Mouse (Mus musculus) B cell, adult 2 months (primary cell): Measurements from ENCODE around the gene Dnase1l3.

Experiments
- DNase-seq, 2 experiments: peaks; one replicate each; pipeline ENCODE4 v3.0.0; 2022

Dnase1l3 gene

DNA sequence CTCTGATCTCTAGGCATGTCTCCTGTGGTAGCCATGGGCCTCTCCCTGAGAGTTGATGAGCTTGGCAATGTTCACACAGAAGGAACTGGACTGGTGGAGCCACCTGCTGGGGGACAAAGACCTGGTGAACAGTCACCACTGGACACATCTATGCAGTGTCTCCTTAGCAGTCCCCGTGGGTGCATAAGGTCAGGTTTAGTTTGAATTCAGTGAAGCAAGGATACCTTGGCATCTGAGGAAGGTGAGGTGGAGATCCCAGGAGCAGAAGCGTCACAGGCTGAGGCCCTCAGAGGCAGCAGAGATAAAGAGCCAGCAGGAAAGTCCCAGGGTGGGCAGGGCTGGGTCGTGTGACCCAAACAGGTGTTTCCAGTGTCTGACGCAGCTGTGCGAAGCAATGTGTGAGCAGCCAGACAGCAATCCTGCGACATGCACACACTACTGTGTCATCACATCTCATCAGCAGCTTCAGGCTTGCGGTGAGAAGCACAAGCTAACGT is at the start of gene Dnase1l3:
TSS of gene Dnase1l3 (minus strand) at position 303 of the 497 bp plus-strand sequence.
- peak; percentile 76 to 77 for DNase-seq

DNA sequence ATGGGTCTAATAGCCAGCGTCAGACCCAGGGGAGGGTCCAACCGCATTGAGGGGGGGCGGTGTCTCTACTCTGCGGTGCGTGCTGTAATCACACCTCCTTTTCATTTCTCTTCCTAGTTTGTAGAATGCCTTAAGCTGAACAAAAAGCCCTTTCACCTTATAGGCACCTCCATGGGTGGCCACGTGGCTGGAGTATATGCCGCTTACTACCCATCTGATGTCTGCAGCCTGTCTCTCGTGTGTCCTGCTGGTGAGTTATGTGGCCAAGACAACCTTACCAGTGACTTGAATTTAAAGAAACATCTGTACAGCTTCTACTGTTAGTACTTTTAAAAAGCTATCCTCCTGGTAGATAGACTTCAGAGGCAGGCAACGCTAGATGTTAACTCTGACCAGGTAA is 48.2 kb upstream of the Dnase1l3 start:
- no peak for DNase-seq

DNA sequence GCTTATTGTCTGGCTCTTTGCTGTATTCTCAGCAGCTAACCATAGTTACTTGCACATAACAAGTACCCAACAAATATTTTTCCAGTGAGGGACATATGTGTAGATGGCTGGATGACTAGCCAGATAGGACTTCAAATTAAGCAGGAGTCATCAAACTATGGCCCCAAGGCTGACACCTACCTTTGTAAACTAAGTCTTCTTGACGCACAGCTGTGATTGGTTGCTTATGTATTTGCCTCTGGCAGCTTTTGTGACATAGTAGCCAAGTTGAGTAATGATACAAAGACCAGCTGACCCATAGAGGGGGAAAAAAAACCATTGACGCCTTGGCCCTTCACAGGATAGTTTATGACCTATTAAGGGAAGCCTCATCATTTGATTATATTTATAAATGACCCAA is 47.7 kb upstream of the Dnase1l3 start:
- DNase-seq, result no peak

DNA sequence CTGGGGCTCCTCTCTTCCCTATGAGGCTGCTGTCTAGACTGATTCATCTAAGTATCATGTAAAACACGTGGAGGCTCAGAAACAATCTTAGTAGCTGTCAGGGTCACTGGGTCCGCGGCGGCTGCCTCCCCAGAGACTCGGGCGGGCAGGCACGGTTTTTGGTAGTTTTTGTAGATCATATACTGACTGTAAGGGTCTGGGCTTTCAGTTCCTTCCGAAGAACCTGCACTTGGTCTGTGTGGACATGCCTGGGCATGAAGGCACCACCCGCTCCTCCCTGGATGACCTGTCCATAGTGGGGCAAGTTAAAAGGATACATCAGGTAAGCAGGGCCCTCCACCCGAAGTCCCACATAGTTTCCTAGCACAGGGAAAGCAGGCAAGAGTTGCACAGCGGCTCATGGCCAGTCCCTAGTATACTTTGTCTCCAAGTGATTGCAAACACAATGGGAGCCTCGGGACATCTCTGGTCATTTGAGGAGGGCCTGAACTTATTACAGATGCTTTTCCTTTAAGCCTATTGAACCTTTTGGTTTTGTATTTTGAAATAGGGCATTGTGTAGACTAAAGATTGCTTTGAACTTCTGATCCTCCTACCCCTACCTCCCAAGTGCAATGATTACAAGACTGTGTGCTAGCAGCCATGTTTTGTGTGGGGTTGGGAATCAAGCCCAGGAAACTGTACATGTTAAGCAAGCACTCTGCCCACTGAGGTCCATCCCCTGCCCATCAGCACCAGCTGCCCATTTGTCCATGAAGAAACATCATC is 46.7 kb upstream of the Dnase1l3 start:
- no peak for DNase-seq

DNA sequence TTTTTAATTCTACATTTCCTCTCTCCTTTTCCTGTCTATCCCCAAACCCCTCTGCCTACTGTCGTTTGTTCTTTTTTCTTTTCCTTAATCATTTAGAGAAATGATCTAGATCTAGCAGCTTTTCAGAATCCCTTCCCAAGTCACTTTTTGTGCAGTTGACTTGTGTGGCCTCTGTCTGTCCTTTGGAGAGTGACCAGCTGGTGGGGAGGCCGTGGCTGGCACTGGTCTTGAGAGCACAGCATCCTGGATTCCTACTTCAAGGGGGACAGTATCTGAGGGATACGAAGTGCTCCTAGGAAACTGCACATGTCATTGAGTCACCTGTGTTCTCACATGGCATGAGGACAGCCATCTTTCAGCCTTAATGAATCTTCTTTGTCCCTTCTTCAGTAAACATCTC is 45.8 kb upstream of the Dnase1l3 start:
- DNase-seq, result no peak

DNA sequence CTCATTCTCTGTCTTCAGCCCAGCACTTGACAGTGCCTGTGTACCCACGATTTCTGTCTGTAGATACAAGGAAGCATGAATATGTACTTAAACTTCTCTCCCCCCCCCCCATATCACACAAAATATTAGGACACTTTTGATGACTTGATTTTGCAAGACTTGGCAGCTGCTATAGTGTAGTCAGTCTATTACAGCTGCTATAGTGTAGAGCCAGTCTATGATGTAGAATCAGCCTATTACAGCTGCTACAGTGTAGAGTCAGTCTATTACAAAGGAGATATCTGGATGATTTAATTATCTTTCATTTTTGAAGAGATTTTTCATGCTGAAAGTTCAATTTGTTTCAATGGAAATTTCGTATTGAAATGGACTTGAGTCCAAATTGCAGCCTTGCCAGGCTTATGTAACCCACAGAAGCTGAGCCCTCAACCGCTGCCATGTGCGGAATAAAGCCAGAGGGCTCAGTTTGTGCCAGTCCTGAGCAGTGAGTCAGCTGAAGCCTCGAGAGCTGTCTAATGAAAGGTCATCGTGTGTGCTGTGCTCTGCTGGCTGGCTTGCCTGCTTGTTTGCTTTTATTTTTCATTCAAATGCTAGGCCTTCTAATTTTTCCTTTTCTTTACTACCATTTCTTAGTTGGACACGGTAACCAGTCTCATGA is 44.5 kb upstream of the Dnase1l3 start:
- DNase-seq, result no peak

DNA sequence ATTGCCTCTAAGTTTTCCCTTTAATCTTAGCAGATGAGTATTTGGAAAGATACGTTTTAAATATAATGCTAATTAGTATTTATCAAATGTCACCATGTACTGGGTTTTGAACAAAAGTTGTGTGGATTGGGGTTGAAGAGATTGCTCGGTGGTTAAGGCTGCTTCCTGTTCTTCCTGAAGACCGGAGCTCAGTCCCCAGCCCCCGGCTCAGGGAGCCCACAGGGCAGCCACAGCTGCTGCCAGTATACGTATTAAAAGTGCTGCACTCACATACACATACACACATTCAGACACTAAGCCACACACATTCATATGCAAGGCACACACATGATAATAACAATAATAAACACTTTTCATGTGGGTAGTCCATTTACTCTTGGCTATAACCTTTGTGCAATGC is 43.8 kb upstream of the Dnase1l3 start:
- no peak for DNase-seq

DNA sequence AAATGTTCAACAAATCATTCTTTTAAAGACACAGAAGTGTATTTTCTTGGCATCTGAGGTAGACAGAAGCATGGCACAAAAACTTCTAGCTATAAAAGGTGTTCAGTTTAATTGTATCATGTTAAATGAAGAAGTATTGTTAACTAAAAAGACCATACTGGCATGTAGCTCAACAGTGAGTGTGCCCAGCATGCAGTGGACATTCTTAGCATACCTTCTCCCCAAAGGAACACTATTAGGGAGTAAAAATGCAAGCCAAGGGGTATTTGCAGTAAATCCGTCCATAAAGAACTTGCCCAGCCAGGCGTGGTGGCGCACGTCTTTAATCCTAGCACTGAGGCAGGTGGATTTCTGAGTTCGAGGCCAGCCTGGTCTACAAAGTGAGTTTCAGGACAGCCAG is 42.0 kb upstream of the Dnase1l3 start:
- DNase-seq, result no peak

DNA sequence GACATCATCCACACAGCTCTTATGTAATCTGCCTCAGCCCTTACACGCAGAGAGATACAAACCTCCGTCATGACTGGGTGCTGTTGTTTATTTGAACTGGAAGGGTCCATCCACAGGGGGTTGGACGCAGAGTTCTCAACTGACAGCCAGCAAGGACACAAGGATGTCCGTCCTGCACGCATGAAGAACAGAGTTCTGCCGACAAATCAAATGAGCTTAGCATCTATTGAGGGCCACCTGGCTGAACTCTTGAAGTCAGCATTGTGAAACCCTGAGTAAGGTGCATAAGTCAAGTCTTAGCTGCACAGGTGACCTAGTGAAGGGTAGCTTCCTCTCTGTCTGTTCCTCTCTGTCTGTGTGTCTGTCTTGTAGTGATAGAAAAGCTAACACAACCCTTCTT is 41.6 kb upstream of the Dnase1l3 start:
- no peak for DNase-seq

DNA sequence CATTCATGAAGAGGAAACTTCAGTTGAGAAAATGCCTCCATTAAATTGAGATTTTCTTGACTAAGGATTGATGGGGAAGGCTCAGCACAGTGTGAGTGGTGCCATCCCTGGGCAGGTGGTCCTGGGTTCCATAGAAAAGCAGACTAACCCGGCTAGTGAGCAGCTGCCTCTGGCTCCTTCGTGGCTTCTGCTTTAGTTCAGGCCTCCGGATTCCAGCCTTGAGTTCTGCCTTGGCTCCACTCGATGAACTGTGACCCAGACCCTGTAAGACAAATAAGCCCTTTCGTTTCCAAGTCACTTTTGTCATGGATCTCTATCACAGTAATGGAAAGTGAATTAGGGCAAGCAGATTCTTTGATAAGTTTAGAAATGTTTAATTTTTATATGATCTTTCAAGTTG is 40.2 kb upstream of the Dnase1l3 start:
- DNase-seq, result no peak

DNA sequence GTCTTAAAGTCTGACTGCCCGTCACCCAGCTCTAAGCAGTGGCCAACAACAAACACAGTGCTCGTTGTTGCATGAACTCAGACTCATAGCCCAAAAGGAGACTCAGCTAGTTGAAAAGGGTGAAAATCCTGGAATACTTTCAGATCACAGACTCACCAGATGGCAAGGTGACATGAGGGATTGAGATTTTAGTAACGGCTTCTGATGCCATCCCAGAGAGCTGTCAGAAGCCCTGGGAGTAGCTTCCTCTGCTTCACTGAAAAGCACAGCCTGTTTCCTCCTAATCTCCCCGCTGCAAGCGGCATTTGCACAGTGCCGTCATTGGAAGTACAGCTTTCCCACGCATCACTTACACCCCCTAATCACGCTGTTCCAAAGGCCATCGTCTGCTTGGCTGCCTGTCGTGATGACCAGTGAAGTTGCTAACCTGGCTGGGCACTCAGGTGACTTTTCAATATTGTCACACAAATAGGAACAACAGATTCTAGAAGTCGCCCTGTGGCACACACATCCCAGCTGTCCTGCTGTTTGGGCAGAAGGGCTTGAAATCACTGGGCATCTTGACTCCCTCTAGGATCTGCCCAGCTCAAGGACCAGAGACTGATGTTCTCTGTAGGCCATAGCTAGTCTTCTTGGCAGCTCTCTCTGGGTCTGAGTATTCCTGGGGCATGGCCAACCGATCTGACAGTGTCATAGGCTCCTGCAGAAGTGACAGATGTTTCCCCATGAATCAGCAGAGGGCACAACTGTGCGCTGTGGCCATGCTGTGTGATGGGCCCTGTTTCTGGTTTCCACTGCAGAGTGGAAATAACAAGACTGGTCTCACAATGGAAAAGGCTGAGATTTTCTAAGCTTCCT is 37.9 kb upstream of the Dnase1l3 start:
- DNase-seq, result no peak

DNA sequence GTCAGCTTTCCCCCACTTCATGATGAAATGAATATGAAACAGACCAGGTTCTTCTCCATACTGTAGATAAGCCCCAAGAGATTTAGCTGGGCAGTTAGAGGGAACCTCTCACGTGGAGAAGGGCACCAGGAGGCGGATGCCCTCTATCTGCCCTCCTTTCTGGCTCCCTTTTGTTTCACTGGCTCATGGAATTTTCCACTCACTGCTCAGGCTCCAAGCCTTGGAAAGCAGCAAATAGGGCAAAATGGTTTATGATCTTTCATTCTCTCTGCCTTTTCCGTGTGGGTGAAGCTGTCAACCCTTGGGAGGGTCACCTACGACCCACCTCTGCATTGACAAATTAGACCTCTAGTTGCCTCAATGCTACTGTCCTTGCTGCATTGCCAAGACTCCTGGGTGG is 36.2 kb upstream of the Dnase1l3 start:
- no peak for DNase-seq

DNA sequence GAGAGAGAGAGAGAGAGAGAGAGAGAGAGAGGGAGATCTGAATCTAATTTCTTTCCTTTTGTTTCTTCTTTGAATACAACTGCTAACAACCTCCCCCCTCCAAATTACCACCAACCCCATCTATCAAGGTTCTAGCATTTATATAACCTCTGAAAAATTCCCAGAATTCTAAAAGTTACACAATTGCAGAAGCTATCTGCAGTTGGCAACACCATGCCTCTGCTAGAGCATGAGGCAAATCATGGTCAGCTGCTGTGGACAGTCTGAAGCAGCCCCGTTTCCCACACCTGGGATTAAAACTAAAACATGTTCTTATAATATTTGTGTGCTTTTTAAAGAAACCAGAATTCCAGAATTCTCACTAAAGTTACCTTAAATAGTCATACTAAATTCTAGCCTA is 35.4 kb upstream of the Dnase1l3 start:
- DNase-seq, result no peak

DNA sequence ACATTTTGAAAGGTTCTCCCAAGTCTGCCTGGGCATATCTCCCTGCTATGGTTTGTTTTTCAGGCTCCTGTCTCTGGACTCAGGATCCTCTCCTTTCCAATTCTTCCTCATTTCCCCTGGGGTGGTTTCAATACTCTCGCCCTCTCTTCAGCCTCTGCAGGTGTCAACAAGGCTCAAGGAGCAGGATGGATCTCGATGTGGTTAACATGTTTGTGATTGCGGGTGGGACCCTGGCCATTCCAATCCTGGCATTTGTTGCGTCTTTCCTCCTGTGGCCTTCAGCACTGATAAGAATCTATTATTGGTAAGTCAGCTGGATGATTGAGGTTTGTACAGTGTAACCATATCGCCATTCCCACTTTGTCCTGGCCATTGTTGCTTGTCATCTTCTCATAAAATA is 33.7 kb upstream of the Dnase1l3 start:
- DNase-seq, result no peak

DNA sequence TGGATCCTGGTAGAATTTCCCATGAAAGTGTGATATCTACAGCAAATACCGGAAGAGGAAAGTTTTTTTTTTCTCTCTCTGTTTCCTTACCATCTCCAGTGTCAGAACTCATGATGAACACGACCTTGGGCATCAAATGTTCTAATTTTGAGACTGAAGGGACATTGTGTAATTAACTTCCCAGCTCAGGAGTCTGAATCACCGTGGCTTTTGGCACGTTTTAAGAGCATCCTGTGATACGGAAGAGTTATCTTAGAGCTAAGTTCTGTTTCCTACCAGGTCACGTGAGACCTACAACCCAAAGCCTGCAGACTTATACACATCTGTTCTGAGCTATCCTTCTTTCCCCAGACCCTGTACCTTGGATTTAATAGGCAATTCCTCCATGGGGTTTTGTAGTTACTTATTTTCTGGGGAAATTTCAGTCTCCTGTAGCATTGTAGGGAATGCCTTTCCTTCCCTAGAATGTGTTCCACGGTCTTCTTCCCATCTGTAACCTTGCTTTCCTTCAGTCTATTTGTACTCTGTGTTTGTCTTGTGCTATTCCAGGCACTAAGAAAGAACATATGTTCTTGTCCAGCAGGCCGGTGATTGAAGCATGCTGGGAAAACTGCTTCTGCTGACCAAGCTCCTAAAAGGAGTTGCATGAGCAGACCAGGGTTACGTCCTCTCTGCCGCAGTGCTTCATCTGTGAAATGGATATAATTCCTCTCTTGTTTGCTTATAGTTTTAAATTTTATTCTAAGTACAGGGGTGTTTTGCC is 32.6 kb upstream of the Dnase1l3 start:
- DNase-seq, result no peak

DNA sequence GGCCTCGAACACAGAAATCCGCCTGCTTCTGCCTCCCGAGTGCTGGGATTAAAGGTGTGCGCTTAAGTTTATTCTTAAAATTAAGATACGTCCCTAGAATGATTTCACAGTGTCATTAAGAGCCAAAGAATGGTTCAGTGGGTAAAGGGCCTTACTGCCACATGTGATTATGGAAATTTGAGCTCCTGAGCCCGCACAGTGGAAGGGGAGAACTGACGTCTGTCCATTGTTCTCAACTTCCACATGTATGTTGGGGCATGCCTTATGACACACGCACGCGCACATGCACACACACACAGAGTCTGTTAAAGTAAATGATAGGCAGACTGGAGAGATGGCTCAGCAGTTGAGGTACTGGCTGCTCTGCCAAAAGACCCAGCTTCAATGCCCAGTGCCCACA is 30.6 kb upstream of the Dnase1l3 start:
- DNase-seq, result no peak

DNA sequence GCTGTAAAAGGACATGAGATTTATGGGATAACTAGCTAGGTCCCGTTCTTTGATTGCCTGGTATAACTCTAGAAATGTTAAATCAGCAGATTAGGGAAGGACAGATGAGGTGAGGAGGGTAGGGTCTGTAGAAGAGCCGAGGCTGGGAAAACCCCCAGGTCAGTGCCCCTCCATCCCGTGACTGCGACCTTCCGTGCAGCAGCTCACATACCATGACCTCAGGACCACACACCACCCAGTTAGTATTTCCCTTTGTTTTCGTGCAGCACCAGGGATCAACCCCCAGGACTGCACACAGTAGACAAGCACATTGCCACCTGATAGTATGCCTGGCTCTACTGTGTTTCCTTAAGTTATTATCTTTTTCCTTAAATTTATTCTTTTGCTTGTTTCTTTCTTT is 30.1 kb upstream of the Dnase1l3 start:
- DNase-seq, result no peak

DNA sequence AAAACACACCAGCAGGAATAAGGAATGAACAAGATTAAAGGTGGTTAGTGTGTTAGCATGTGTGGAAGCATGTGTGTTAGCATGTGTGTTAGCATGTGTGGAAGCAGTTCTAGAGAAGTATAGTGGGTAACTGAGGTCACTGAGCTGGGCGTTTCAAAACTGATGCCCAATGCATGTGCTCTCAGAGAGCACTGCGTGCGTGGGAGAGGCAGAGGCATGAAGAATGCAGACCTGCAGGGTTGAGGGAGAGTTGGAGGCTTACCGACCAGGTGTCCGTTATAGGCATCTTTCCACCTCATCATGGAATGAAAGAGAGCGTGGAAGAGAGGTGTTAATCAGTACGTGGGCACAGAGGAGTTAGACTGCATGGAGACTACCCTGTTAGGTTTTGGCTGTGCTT is 26.2 kb upstream of the Dnase1l3 start:
- no peak for DNase-seq

DNA sequence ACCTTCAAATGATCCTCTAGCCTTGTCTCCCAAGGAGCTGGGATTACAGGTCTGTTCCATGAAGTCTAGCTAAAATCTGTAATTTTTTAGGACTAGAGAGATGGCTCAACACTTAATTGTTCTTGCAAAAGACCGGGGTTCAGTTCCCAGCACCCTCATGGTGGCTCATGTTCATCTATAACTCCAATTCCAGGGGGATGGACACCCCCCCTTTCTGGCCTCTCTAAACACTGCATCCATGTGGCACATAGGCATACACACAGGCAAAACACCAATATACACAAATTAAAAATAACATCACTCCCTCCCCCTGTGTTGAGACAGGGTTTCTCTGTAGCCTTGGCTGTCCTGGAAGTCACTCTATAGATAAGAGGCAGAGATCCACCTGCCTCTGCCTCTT is 25.6 kb upstream of the Dnase1l3 start:
- no peak for DNase-seq

DNA sequence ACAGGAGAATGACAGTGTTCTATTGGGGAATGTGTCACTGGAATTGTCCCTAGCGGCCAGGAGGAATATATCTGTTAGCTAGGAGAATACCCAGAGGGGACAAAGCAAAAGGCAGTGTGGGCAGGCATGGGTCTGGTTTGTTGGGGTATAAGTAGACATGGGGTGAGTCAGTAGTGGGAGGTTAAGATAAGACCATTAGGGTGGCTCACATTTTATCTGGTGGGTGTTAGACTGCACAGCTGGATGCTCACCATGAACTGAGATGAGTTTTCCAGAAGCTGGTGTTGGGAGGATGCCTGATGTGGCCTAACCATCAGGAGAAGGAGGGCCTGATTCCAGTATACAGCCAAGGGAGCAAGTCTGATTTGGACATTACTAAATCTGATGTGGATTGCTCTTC is 22.6 kb upstream of the Dnase1l3 start:
- DNase-seq, result no peak

DNA sequence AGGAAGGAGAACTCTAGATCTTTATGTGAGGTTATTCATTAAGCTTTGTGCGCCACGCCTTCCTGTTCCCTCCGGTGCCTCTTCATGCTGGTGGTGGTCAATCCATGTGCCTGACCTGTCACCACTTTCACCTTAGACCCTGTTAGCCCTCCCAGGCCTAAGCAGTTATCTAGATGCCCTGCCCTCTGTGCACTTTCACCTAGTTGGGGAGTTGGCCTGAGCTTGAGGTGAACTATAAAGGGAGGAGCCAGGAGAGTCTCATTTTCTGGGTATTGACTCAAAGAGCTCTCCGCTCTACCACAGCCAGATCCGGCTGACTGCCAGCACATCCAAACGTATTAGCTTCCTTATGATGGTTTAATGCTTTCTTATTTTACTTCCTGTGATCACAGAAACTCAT is 21.9 kb upstream of the Dnase1l3 start:
- no peak for DNase-seq

DNA sequence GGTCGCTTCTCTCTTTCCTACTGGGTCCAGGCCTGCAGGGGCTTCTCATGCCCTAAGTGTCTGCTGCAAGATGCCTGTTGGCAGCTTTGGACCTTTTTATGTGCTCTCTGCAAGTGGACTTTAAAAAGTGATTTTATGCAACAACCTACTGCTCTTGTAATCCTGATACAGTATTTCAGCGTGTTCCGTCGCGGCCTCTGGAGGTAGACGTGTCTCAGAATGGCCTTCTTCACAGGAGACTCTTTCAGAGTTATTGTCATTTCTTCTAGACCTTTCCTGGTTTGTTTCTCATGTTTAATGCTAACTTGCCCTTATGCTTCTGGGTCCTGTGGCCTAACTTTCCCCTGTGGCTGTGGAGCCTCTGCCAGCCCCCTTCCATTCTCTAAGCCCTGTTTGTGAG is 21.4 kb upstream of the Dnase1l3 start:
- no peak for DNase-seq

DNA sequence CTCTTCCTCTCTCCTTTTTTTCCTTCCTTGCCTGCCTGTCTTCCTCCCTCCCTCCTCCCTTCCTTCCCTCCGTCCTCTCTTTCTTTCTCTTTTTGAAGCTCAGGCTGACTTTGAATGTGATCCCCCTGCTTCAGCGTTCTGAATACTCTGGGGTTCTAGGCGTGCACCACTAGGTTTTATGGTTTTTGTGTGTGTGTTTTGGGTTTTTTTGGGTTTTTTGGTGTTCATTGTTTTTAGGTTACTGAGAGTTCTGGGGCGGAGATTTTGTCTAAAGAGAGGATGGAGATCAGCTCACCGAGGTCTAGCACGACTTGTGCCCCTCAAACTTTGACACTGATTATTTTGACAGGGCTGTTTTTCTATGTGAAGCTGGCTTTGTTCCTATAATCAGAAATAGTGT is 17.6 kb upstream of the Dnase1l3 start:
- no peak for DNase-seq
